Mouse (Mus musculus) heart, embryonic 14.5 days (tissue): Measurements from ENCODE around the gene 1700037H04Rik. TPM values are rescaled to one million over a fixed set of nuclear protein-coding genes. Genes with fewer than 3 reads are reported as not detected.

ENCODE experiments used
- ATAC-seq: fragments of 200-750 bp; cut with Nextera tagmentation; 2 replicates; pipeline ENCODE4 v1.8.0; 2017; ENCODE audit warnings: low read depth, moderate TSS enrichment; ENCODE audit not compliant: insufficient number of reproducible peaks, insufficient read depth, low FRiP score
- H3K27ac ChIP-seq, 2 experiments: fragments of 200-500 bp in 1 of 2; fragments of 300-500 bp in 1 of 2; sonication (generic) in 1 of 2; replicated peaks in 1 of 2; 2 replicates each; pipeline ENCODE4 v1.5.1; 2012 to 2014; ENCODE audit warnings: low read depth in 2 of 2, low read length in 2 of 2, control low read depth in 1 of 2, mild to moderate bottlenecking in 1 of 2, mixed read lengths in 1 of 2; ENCODE audit not compliant: control insufficient read depth in 1 of 2, insufficient read depth in 1 of 2
- H3K27me3 ChIP-seq: fragments of 300-500 bp; sonication (generic); 2 replicates; pipeline ENCODE4 v1.6.1; 2014; ENCODE audit warnings: mild to moderate bottlenecking, low read length, control low read depth; ENCODE audit not compliant: control insufficient read depth, insufficient read depth
- H3K36me3 ChIP-seq: fragments of 300-500 bp; sonication (generic); 2 replicates; pipeline ENCODE4 v1.6.1; 2014; ENCODE audit warnings: mild to moderate bottlenecking, control low read depth, low read length, mixed read lengths; ENCODE audit not compliant: control insufficient read depth, insufficient read depth
- H3K4me1 ChIP-seq, 2 experiments: fragments of 200-500 bp in 1 of 2; fragments of 300-500 bp in 1 of 2; sonication (generic) in 1 of 2; 2 replicates each; pipeline ENCODE4 v1.6.1; 2012 to 2014; ENCODE audit warnings: low read length in 2 of 2, control low read depth in 1 of 2, mixed read lengths in 1 of 2; ENCODE audit not compliant: control insufficient read depth in 2 of 2, insufficient read depth in 2 of 2
- H3K4me2 ChIP-seq: fragments of 300-500 bp; sonication (generic); 2 replicates; pipeline ENCODE4 v1.6.1; 2014; ENCODE audit warnings: mild to moderate bottlenecking, low read length
- H3K4me3 ChIP-seq, 2 experiments: fragments of 200-500 bp in 1 of 2; fragments of 300-500 bp in 1 of 2; sonication (generic) in 1 of 2; 2 replicates each; pipeline ENCODE4 v1.5.1; 2012 to 2014; ENCODE audit warnings: low read length in 2 of 2, mild to moderate bottlenecking in 2 of 2, control low read depth in 1 of 2, low read depth in 1 of 2, moderate library complexity in 1 of 2; ENCODE audit not compliant: control insufficient read depth in 1 of 2, insufficient read depth in 1 of 2
- H3K9ac ChIP-seq: fragments of 300-500 bp; sonication (generic); 2 replicates; pipeline ENCODE4 v1.6.1; 2014; ENCODE audit warnings: mild to moderate bottlenecking, low read length
- H3K9me3 ChIP-seq: fragments of 300-500 bp; sonication (generic); 2 replicates; pipeline ENCODE4 v1.6.1; 2016; ENCODE audit warnings: low read length, control low read depth; ENCODE audit not compliant: control insufficient read depth
- WGBS: fragments of 180-500 bp; shearing (Covaris S2); extraction: QIAGEN DNeasy Blood & Tissue Kit; methylation state at CpG from one replicate; pipeline ENCODE4 v1.1.7; 2014; 5-methylcytosine and 5-hydroxymethylcytosine counted together
- polyA plus RNA-seq: library from polyadenylated mRNA; unstranded; fragments of >200 nt; fragmentation: Nextera tagmentation; extraction: Ambion mirVana; gene quantifications from 2 replicates; pipeline ENCODE4 v1.2.1, GENCODE M21; 2014

The 1700037H04Rik gene
- polyA plus RNA-seq, 1 experiment from 2014 or later = 80.3 TPM

GRCm38 (mm10) chr2:131176491-131176890 lies 16.6 kb upstream of the 1700037H04Rik start:
- no peaks in the 10 kb centered on the region for H3K9me3 ChIP-seq
- 58% methylated on average over 5 of the region's 5 CpGs for WGBS
- H3K27me3 ChIP-seq = peaks cover 22% of the 10 kb centered on the region
- H3K4me3 ChIP-seq = no peak overlapping the region
- 0 out of 2 replicates have a peak overlapping the region, but pooled peaks have one; percentile 95 for H3K4me2 ChIP-seq
- H3K36me3 ChIP-seq = peaks cover 24% of the 10 kb centered on the region; the same call in 1 of the 2 replicates
- no peak overlapping the region; the same call in 1 of the 2 replicates for H3K9ac ChIP-seq
- no peak overlapping the region for H3K27ac ChIP-seq
- peaks cover 26 to 32% of the 10 kb centered on the region in 2 experiments for H3K4me1 ChIP-seq
- ATAC-seq = no peak

GRCm38 (mm10) chr2:131175945-131176309 lies 16.0 kb upstream of the 1700037H04Rik start:
- ATAC-seq = no peak
- Histone ChIP-seq H3K27ac (no peak overlapping the region), H3K36me3 (peaks cover 24% of the 10 kb centered on the region; the same call in 1 of the 2 replicates), H3K4me2 (no peak overlapping the region), H3K9me3 (no peaks in the 10 kb centered on the region), H3K9ac (no peak overlapping the region), H3K4me1 (peaks cover 26 to 37% of the 10 kb centered on the region in 2 experiments), H3K4me3 (no peak overlapping the region), H3K27me3 (peaks cover 28% of the 10 kb centered on the region)
- 96% methylated on average over 1 of the region's 1 CpGs for WGBS

DNA sequence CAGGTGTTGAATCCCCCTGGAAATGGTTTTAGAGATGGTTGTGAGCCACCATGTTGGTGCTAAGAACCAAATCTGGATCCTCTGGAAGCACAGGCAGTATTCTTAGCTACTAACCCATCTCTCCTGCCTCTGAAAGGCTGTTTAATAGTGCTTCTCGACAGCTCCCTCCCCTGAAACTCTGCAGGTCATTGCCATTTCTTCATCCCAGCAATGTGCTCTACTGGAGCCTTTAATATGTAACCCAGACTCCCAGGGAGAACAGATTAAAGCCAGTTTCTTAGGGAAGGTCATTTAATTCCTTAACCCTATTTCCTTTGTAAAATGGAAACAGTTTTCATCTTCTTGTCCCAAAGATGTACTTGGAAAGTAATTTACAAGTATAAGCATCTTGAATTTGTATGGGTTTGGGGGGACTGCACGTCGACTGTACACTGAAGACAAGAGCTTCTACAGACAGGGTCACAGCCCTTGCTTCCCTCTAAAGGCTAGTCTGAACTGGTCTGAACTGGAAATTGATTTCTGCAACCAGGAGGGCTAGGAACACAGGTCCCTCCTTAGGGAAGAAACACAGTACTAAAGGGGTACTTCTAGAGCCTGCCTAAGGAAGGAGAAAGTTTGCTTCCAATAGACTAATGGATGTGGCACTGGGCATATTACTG lies 15.5 kb upstream of the 1700037H04Rik start:
- WGBS = 77% methylated on average over 3 of the region's 3 CpGs
- no peak for ATAC-seq
- Histone ChIP-seq H3K27ac (no peak overlapping the region), H3K9me3 (no peaks in the 10 kb centered on the region), H3K4me1 (peaks cover 26 to 38% of the 10 kb centered on the region in 2 experiments), H3K36me3 (peaks cover 24% of the 10 kb centered on the region; the same call in 1 of the 2 replicates), H3K9ac (no peak overlapping the region), H3K27me3 (peaks cover 33% of the 10 kb centered on the region), H3K4me2 (no peak overlapping the region), H3K4me3 (no peak overlapping the region)

- H3K4me1 ChIP-seq = peaks cover 26 to 38% of the 10 kb centered on the region in 2 experiments
- no peak overlapping the region for H3K9ac ChIP-seq
Measured at GRCm38 (mm10) chr2:131174700-131175099, 14.8 kb upstream of the 1700037H04Rik start.

GRCm38 (mm10) chr2:131172322-131172721 lies 12.4 kb upstream of the 1700037H04Rik start:
- WGBS = 36% methylated on average over 9 of the region's 9 CpGs
- Histone ChIP-seq H3K9me3 (no peaks in the 10 kb centered on the region), H3K9ac (no peak overlapping the region), H3K4me2 (no peak overlapping the region), H3K36me3 (peaks cover 15% of the 10 kb centered on the region; the same call in 1 of the 2 replicates), H3K4me3 (no peak overlapping the region), H3K27me3 (peaks cover 43% of the 10 kb centered on the region), H3K27ac (no peak overlapping the region), H3K4me1 (peaks cover 9 to 20% of the 10 kb centered on the region in 2 experiments)
- ATAC-seq = no peak

More at GRCm38 (mm10) chr2:131174700-131175099, 14.8 kb upstream of the 1700037H04Rik start:
- WGBS = 5% methylated on average over 11 of the region's 11 CpGs
- Histone ChIP-seq H3K9me3 (no peaks in the 10 kb centered on the region), H3K36me3 (peaks cover 24% of the 10 kb centered on the region; the same call in 1 of the 2 replicates), H3K4me3 (peak overlapping the region; percentile 33 to 45), H3K27ac (no peak overlapping the region), H3K4me2 (peak overlapping the region; percentile 69), H3K27me3 (peaks cover 38% of the 10 kb centered on the region)
- ATAC-seq = no peak

- H3K4me2 ChIP-seq = peak overlapping the region; percentile 65
- no peak overlapping the region for H3K9ac ChIP-seq
- H3K27ac ChIP-seq = no peak overlapping the region
- H3K27me3 ChIP-seq = peaks cover 43% of the 10 kb centered on the region
- H3K4me3 ChIP-seq = peak overlapping the region; percentile 11 to 32; a peak in 3 of 4 replicates
- no peak for ATAC-seq
- H3K36me3 ChIP-seq = peaks cover 8% of the 10 kb centered on the region; the same call in 1 of the 2 replicates
- H3K9me3 ChIP-seq = no peaks in the 10 kb centered on the region
- WGBS = 6% methylated on average over 43 of the region's 43 CpGs
- peaks cover 1 to 12% of the 10 kb centered on the region in 2 experiments; a peak in 3 of 4 replicates for H3K4me1 ChIP-seq
Measured at GRCm38 (mm10) chr2:131171401-131172104, 11.7 kb upstream of the 1700037H04Rik start.

DNA sequence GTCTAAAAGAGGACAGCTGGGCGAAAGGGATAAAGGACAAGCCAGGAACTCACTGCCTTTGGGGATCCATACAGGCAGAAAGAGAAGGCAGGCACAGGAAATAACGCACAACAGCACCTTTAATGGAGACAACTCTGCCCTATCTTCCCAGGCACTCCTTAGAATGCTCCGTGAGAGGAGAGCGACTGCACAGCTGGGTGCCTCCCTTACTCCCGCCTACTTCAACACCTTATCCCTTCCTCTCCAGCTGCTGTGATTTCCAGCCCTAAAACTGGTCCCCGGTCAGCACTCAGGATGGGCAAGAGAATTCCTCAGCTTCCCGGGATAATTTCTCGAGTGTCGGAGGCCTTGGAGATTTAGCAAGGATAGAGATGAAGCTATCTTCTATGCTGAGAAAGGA lies 11.1 kb upstream of the 1700037H04Rik start:
- 17% methylated on average over 9 of the region's 9 CpGs for WGBS
- Histone ChIP-seq H3K27me3 (peaks cover 43% of the 10 kb centered on the region), H3K4me2 (peak overlapping the region; percentile 65), H3K27ac (no peak overlapping the region), H3K4me3 (peak overlapping the region in 1 of 2 experiments; percentile 32; a peak in 2 of 4 replicates), H3K9ac (no peak overlapping the region), H3K36me3 (0 out of 2 replicates have a peak, but pooled peaks cover 4% of the 10 kb centered on the region), H3K4me1 (peaks cover 0 to 9% of the 10 kb centered on the region in 2 experiments; a peak in 2 of 4 replicates), H3K9me3 (no peaks in the 10 kb centered on the region)
- ATAC-seq = no peak
